Mouse (Mus musculus) liver, adult 2 months (tissue): Measurements from ENCODE around the gene Sertad1. TPM values are rescaled to one million over a fixed set of nuclear protein-coding genes. Genes with fewer than 3 reads are reported as not detected.

Source experiments
- DNase-seq: peaks from one replicate; pipeline ENCODE4 v3.0.0-alpha.2; 2011; ENCODE audit warnings: low read depth, low spot score; ENCODE audit errors: extremely low read depth
- H3K27ac ChIP-seq: fragments of 200-500 bp; replicated peaks from 2 replicates; pipeline ENCODE4 v1.5.1; 2012; ENCODE audit warnings: low read depth, mild to moderate bottlenecking, control low read depth, inconsistent platforms, low read length; ENCODE audit not compliant: insufficient read depth
- H3K27me3 ChIP-seq: fragments of 200-500 bp; 2 replicates; pipeline ENCODE4 v1.6.1; 2012; ENCODE audit warnings: mild to moderate bottlenecking, moderate library complexity, low read length, inconsistent platforms; ENCODE audit not compliant: control insufficient read depth, insufficient read depth
- H3K36me3 ChIP-seq: fragments of 200-500 bp; 2 replicates; pipeline ENCODE4 v1.6.1; 2012; ENCODE audit warnings: low read length, inconsistent platforms; ENCODE audit not compliant: control insufficient read depth, insufficient read depth
- H3K4me1 ChIP-seq: fragments of 200-500 bp; 2 replicates; pipeline ENCODE4 v1.6.1; 2011; ENCODE audit warnings: low read length; ENCODE audit not compliant: control insufficient read depth, insufficient read depth
- H3K4me3 ChIP-seq: fragments of 200-500 bp; 2 replicates; pipeline ENCODE4 v1.5.1; 2011; ENCODE audit warnings: low read depth, mild to moderate bottlenecking, control low read depth, low read length, moderate library complexity; ENCODE audit not compliant: insufficient read depth
- H3K79me2 ChIP-seq: fragments of 200-500 bp; 2 replicates; pipeline ENCODE4 v1.6.1; 2012; ENCODE audit warnings: inconsistent platforms, mild to moderate bottlenecking, low read length, moderate library complexity; ENCODE audit not compliant: control insufficient read depth, insufficient read depth
- H3K9ac ChIP-seq: fragments of 200-500 bp; 2 replicates; pipeline ENCODE4 v1.6.1; 2012; ENCODE audit warnings: low read depth, mild to moderate bottlenecking, control low read depth, inconsistent platforms, low read length
- CTCF ChIP-seq: fragments of 200-500 bp; IDR thresholded peaks from 2 replicates; pipeline ENCODE4 v1.5.1; 2011; ENCODE audit warnings: low read depth, low read length, control low read depth
- POLR2A ChIP-seq: fragments of 200-500 bp; IDR thresholded peaks from 2 replicates; pipeline ENCODE4 v1.6.1; 2011; ENCODE audit warnings: low read length, control low read depth; ENCODE audit not compliant: insufficient read depth; ENCODE audit errors: extremely low read depth
- WGBS: fragments of 180-500 bp; shearing (Covaris S2); methylation state at CpG from one replicate; pipeline ENCODE4 v1.1.7; 2018; 5-methylcytosine and 5-hydroxymethylcytosine counted together
- polyA plus RNA-seq: library from polyadenylated mRNA; depleted of rRNA; stranded (reverse); fragments of >200 nt; gene quantifications from 2 replicates; pipeline ENCODE4 v1.2.3, GENCODE M21; 2012; rRNA removed
- total RNA-seq: library from RNA; depleted of rRNA; stranded (reverse); fragments of >200 nt; gene quantifications from 2 replicates; pipeline ENCODE4 v1.2.3, GENCODE M21; 2014; rRNA removed

Sertad1 gene
- total and polyA plus RNA-seq, 2 experiments, result 7.7 to 11.6 TPM

GRCm38 (mm10) chr7:27535386-27535785 lies 48.7 kb downstream of the Sertad1 start:
- no peak overlapping the region for H3K27ac ChIP-seq
- H3K27me3 ChIP-seq, result no peaks in the 10 kb centered on the region
- no peaks in the 10 kb centered on the region for H3K79me2 ChIP-seq
- WGBS, result 90% methylated on average over 2 of the region's 2 CpGs
- no peak overlapping the region for H3K4me3 ChIP-seq
- no peaks in the 10 kb centered on the region for H3K36me3 ChIP-seq
- no peak overlapping the region for H3K9ac ChIP-seq
- no peaks in the 10 kb centered on the region for H3K4me1 ChIP-seq
- TF ChIP-seq CTCF (no peak), POLR2A (no peak)
- DNase-seq, result no peak

- H3K4me3 ChIP-seq, result no peak overlapping the region
- no peak overlapping the region for H3K9ac ChIP-seq
- peak; percentile 25 for DNase-seq
- no peak for TF ChIP-seq CTCF
- no peak for TF ChIP-seq POLR2A
- WGBS, result 84% methylated on average over 6 of the region's 6 CpGs
- no peaks in the 10 kb centered on the region for H3K79me2 ChIP-seq
- H3K27me3 ChIP-seq, result no peaks in the 10 kb centered on the region
- no peaks in the 10 kb centered on the region for H3K36me3 ChIP-seq
- H3K4me1 ChIP-seq, result no peaks in the 10 kb centered on the region
- H3K27ac ChIP-seq, result no peak overlapping the region
Measured at GRCm38 (mm10) chr7:27536618-27537017, 49.9 kb downstream of the Sertad1 start.

GRCm38 (mm10) chr7:27537998-27538397 lies 51.3 kb downstream of the Sertad1 start:
- no peak for DNase-seq
- no peaks in the 10 kb centered on the region for H3K27me3 ChIP-seq
- 89% methylated on average over 8 of the region's 8 CpGs for WGBS
- no peak overlapping the region for H3K9ac ChIP-seq
- H3K36me3 ChIP-seq, result no peaks in the 10 kb centered on the region
- H3K79me2 ChIP-seq, result no peaks in the 10 kb centered on the region
- no peak overlapping the region for H3K27ac ChIP-seq
- H3K4me3 ChIP-seq, result no peak overlapping the region
- no peak for TF ChIP-seq CTCF
- H3K4me1 ChIP-seq, result no peaks in the 10 kb centered on the region

GRCm38 (mm10) chr7:27538797-27539196 lies 52.1 kb downstream of the Sertad1 start:
- whole genome bisulfite sequencing, result 94% methylated on average over 2 of the region's 2 CpGs
- no peak overlapping the region for H3K27ac ChIP-seq
- no peaks in the 10 kb centered on the region for H3K36me3 ChIP-seq
- no peaks in the 10 kb centered on the region for H3K79me2 ChIP-seq
- no peak for TF ChIP-seq POLR2A
- no peak for TF ChIP-seq CTCF
- no peak overlapping the region for H3K4me3 ChIP-seq
- DNase-seq, result no peak
- H3K9ac ChIP-seq, result no peak overlapping the region
- H3K27me3 ChIP-seq, result no peaks in the 10 kb centered on the region
- no peaks in the 10 kb centered on the region for H3K4me1 ChIP-seq

Other genes with a start within 250 kb of the Sertad1 start
- 0.46 and 0.74 TPM in 2 replicates for gene Numbl, start 228.5 kb upstream of the Sertad1 start, total RNA-seq
- 0.62 and 1.5 TPM in 2 replicates for gene Numbl, start 228.5 kb upstream of the Sertad1 start, polyA plus RNA-seq
- gene Ltbp4, start 149.2 kb upstream of the Sertad1 start, total RNA-seq, result 9.4 and 24.2 TPM in 2 replicates
- gene Ltbp4, start 149.2 kb upstream of the Sertad1 start, polyA plus RNA-seq, result 29.2 and 32.5 TPM in 2 replicates
- 3.6 and 4.4 TPM in 2 replicates for gene Shkbp1, start 130.9 kb upstream of the Sertad1 start, total RNA-seq
- 19.8 and 23.9 TPM in 2 replicates for gene Shkbp1, start 130.9 kb upstream of the Sertad1 start, polyA plus RNA-seq
- gene Gm20479, start 129.5 kb upstream of the Sertad1 start, total RNA-seq, result not detected in 2 replicates
- not detected in 2 replicates for gene Gm20479, start 129.5 kb upstream of the Sertad1 start, polyA plus RNA-seq
- under 0.01 TPM in 1 of 2 replicates, not detected in the other for gene Sptbn4, start 39.2 kb upstream of the Sertad1 start, total RNA-seq
- 0.06 TPM in 1 of 2 replicates, not detected in the other for gene Sptbn4, start 39.2 kb upstream of the Sertad1 start, polyA plus RNA-seq
- gene Blvrb, start 38.9 kb upstream of the Sertad1 start, total RNA-seq, result 142 and 148 TPM in 2 replicates
- 268 and 304 TPM in 2 replicates for gene Blvrb, start 38.9 kb upstream of the Sertad1 start, polyA plus RNA-seq
- gene Sertad3, start 13.1 kb upstream of the Sertad1 start, total RNA-seq, result 3.5 and 4.6 TPM in 2 replicates
- gene Sertad3, start 13.1 kb upstream of the Sertad1 start, polyA plus RNA-seq, result 6.9 and 8.3 TPM in 2 replicates
- gene Prx, start 12.4 kb downstream of the Sertad1 start, total RNA-seq, result 0.07 TPM in 1 of 2 replicates, not detected in the other
- 0.05 and 0.07 TPM in 2 replicates for gene Prx, start 12.4 kb downstream of the Sertad1 start, polyA plus RNA-seq
- gene Hipk4, start 36.4 kb downstream of the Sertad1 start, total RNA-seq, result not detected in 2 replicates
- not detected in 2 replicates for gene Hipk4, start 36.4 kb downstream of the Sertad1 start, polyA plus RNA-seq
- gene Pld3, start 66.3 kb downstream of the Sertad1 start, total RNA-seq, result 8.3 and 12.4 TPM in 2 replicates
- 33.0 and 37.4 TPM in 2 replicates for gene Pld3, start 66.3 kb downstream of the Sertad1 start, polyA plus RNA-seq
- 1.2 and 2.7 TPM in 2 replicates for gene 2310022A10Rik, start 66.3 kb downstream of the Sertad1 start, total RNA-seq
- gene 2310022A10Rik, start 66.3 kb downstream of the Sertad1 start, polyA plus RNA-seq, result 8.5 and 9.0 TPM in 2 replicates
- gene Akt2, start 104.6 kb downstream of the Sertad1 start, total RNA-seq, result 57.1 and 65.5 TPM in 2 replicates
- gene Akt2, start 104.6 kb downstream of the Sertad1 start, polyA plus RNA-seq, result 78.1 and 81.3 TPM in 2 replicates
- gene Ttc9b, start 167.0 kb downstream of the Sertad1 start, total RNA-seq, result not detected in 2 replicates
- gene Ttc9b, start 167.0 kb downstream of the Sertad1 start, polyA plus RNA-seq, result not detected in 2 replicates
- gene Map3k10, start 187.7 kb downstream of the Sertad1 start, total RNA-seq, result 10.0 and 10.6 TPM in 2 replicates
- 20.1 and 21.5 TPM in 2 replicates for gene Map3k10, start 187.7 kb downstream of the Sertad1 start, polyA plus RNA-seq
- gene Zfp607b, start 202.4 kb downstream of the Sertad1 start, total RNA-seq, result 0.27 and 0.28 TPM in 2 replicates
- gene Zfp607b, start 202.4 kb downstream of the Sertad1 start, polyA plus RNA-seq, result 0.05 and 0.40 TPM in 2 replicates
- gene Zfp60, start 244.5 kb downstream of the Sertad1 start, total RNA-seq, result 5.8 and 6.1 TPM in 2 replicates
- gene Zfp60, start 244.5 kb downstream of the Sertad1 start, polyA plus RNA-seq, result 0.83 and 1.1 TPM in 2 replicates